Mouse (Mus musculus) stomach, postnatal 0 days (tissue): ENCODE measurements around the gene Otos.

Source experiments
- CTCF ChIP-seq: IDR thresholded peaks from 2 replicates; pipeline ENCODE4 v1.5.1; 2016; ENCODE audit warnings: antibody characterized with exemption, low read depth, mild to moderate bottlenecking, moderate library complexity
- EP300 ChIP-seq: optimal IDR thresholded peaks from 2 replicates; pipeline ENCODE3; 2016; ENCODE audit warnings: antibody characterized with exemption

DNA sequence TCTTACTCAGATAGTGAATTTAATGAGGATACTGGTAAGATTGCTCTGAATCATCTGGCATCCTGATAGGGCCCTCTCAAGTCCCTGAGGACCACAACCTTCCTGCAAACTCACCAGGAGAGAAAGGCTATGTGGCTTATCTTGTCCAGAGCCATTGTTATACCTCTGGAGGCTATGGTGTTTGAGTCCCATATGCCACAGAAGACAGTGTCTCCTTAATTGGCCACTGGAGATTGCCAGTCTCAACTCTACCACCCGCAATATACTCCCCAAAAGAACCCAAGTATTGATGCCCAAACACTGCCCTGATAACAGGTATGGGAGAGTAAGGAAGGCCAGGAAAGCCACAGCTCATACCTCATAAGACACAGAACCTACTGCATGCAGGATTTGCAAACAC is 43.2 kb downstream of the Otos start, which contains the start of gene Olfr1410:
- TF ChIP-seq CTCF, result no peak
- no peak for TF ChIP-seq EP300
